Mouse (Mus musculus) bone marrow macrophage, adult 2 months (primary cell): ENCODE results near the gene Kcna10.

Experiments
- CTCF ChIP-seq: IDR thresholded peaks from 2 replicates; pipeline ENCODE4 v1.5.1; 2012; ENCODE audit warnings: low read depth, mild to moderate bottlenecking, low read length, moderate library complexity
- POLR2A ChIP-seq: IDR thresholded peaks from 2 replicates; pipeline ENCODE4 v1.6.1; 2012; ENCODE audit warnings: mild to moderate bottlenecking, low read depth, low read length, borderline replicate concordance

DNA sequence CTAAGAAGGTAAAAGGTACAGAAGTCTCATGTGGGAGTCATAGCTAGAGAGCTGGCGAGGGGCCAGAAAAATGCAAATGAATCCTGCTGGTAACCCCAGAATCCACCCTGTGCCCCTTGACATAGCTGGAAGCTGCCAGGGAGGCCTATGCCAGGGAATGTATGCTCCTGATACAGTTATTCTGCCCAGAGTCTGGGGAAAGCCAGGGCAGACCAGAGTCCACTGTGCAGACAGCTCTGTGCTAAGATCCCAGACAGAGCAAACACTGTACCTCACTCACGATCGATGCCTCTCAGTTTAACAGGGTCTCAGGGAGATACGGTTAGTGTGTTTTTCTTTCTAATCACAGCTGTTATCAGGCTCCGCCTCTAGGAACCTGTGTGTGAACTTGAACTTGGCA, 47.0 kb downstream of the Kcna10 start:
- TF ChIP-seq CTCF (no peak), POLR2A (no peak)
